Mouse (Mus musculus) liver, postnatal 0 days (tissue): ENCODE data around the gene Srgap1.

Experiments used
- CTCF ChIP-seq: sonication (generic); IDR thresholded peaks from 2 replicates; pipeline ENCODE4 v1.5.1; 2016; ENCODE audit warnings: antibody characterized with exemption, low read depth
- EP300 ChIP-seq: IDR thresholded peaks from 2 replicates; pipeline ENCODE4 v1.6.1; 2016; ENCODE audit warnings: antibody characterized with exemption, low read depth, mild to moderate bottlenecking

GRCm38 (mm10) chr10:122047727-122048365, 731 bp upstream of the Srgap1 start:
- peak; percentile 85 for TF ChIP-seq CTCF
- no peak for TF ChIP-seq EP300
